Mouse (Mus musculus): ENCODE data around the gene Zfp354c. TPM values are rescaled to one million over a fixed set of nuclear protein-coding genes. Genes with fewer than 3 reads are reported as not detected.

Zfp354c gene
- polyA plus RNA-seq (2012; fragmentation: generic; extraction: Trizol), result 1.6 TPM
- long read RNA-seq, experiment 1, partial matches to known transcripts, result 0 of 2 reads
- long read RNA-seq, experiment 1, other reads (novel, unspliced or antisense), result 2 of 2 reads
- long read RNA-seq, experiment 2, full-length matches to known transcripts, result 18 of 24 reads
- long read RNA-seq, experiment 2, partial matches to known transcripts, result 0 of 24 reads
- long read RNA-seq, experiment 2, other reads (novel, unspliced or antisense), result 6 of 24 reads

DNA sequence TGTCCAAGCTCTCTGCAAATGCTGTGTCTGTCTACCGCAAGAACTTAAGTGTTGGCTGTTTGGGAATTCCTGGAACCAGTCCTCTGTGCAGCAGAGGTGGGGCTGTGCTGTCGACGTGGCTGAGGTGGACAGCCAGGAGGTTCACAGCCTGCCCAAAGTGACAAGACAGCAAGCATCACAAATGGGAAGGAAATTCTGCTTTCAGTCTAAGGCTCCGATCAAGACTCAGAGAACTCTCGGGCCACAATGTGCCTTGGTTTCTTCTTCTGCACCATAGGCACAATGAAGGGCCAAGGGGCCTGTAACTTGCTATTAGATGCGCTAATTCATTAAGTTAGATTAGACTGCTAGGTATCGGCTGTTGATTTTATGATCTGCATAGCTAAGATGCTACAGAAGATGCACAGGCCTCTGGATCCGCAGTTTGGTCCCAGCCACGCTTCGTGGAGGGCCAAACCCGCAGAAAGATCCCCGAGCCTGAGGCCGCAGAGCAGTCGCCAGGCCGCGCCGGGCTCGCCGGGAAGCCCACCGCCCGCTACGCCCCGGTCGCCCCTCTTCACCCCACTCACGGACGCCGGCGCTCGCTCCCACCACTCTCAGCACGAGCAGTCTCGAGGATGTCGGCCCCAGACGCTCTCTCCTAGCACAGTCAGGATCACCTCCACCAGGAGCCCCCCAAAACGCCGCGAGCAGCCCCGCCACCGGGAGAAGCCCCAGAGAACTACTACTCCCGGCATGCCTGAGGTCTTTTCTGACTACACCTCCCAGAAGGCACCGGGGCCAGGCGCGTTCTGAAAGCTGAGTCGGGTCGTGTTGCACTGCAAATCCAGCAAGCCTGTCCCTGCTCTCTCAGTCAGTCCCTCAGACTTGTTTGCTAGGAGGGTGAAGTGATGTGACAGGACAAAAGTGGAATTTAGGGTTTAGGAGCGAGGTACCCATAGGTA is at the start of gene Zfp354c:
TSS of gene Zfp354c (minus strand) at position 715 of the 944 bp plus-strand sequence.
- Histone ChIP-seq H3ac (ENCODE audit: control insufficient read depth, insufficient read length, low read depth) (peak within 1 kb of the TSS; percentile 87), H3K36me3 (ENCODE audit: control insufficient read depth, insufficient read depth) (no peaks in the 10 kb centered on the region), H3K79me2 (ENCODE audit: control insufficient read depth, insufficient read depth) (no peaks in the 10 kb centered on the region), H3K4me3 (ENCODE audit: insufficient read depth, poor library complexity, severe bottlenecking) (peak within 1 kb of the TSS; percentile 82), H3K79me3 (ENCODE audit: low read depth) (no peaks in the 10 kb centered on the region), H3K27me3 (ENCODE audit: control insufficient read depth, insufficient read depth, insufficient read length) (no peaks in the 10 kb centered on the region)
- TF ChIP-seq CEBPB (IDR thresholded peaks at IDR 0.05; ENCODE audit: low read depth), result no peak

DNA sequence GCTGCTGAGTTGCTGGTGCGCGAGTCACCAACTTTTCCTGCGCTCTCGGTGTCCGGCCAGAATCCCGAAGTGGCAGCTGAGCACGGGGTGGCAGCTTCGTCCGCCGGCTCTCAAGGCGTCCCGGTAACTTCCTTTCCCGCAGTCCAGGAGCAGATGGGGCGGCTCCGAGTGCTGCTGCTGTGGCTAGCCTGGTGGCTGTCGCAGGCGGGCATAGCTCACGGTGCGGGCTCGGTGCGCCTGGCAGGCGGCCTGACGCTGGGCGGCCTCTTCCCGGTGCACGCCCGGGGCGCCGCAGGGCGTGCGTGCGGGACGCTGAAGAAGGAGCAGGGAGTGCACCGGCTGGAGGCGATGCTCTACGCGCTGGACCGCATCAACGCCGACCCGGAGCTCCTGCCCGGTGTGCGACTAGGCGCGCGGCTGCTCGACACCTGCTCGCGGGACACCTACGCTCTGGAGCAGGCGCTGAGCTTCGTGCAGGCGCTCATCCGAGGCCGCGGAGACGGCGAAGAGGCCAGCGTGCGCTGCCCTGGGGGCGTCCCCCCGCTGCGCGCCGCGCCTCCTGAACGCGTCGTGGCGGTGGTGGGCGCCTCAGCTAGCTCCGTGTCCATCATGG is 23.6 kb upstream of the Zfp354c start:
- Histone ChIP-seq H3K27me3 (ENCODE audit: control insufficient read depth, insufficient read depth, insufficient read length) (peaks cover 67% of the 10 kb centered on the region), H3K36me3 (ENCODE audit: control insufficient read depth, insufficient read depth) (no peaks in the 10 kb centered on the region), H3K4me3 (ENCODE audit: insufficient read depth, poor library complexity, severe bottlenecking) (no peak overlapping the region), H3K79me2 (ENCODE audit: control insufficient read depth, insufficient read depth) (no peaks in the 10 kb centered on the region), H3K79me3 (ENCODE audit: low read depth) (no peaks in the 10 kb centered on the region), H3ac (ENCODE audit: control insufficient read depth, insufficient read length, low read depth) (no peak overlapping the region)
- TF ChIP-seq MYOD1 (IDR thresholded peaks at IDR 0.05; ENCODE audit: control insufficient read depth, insufficient read length, low read depth) (no peak), CTCF (IDR thresholded peaks at IDR 0.05; ENCODE audit: control insufficient read depth, insufficient read depth, insufficient read length) (no peak), CEBPB (IDR thresholded peaks at IDR 0.05; ENCODE audit: low read depth) (no peak), FOSL1 (IDR thresholded peaks at IDR 0.05; ENCODE audit: insufficient read depth, low read length, poor library complexity, severe bottlenecking) (no peak), MYOG (IDR thresholded peaks at IDR 0.05; ENCODE audit: control insufficient read depth, extremely low read depth, insufficient read length) (no peak), USF1 (IDR thresholded peaks at IDR 0.05; ENCODE audit: low read depth) (no peak), MAX (IDR thresholded peaks at IDR 0.05) (no peak)

DNA sequence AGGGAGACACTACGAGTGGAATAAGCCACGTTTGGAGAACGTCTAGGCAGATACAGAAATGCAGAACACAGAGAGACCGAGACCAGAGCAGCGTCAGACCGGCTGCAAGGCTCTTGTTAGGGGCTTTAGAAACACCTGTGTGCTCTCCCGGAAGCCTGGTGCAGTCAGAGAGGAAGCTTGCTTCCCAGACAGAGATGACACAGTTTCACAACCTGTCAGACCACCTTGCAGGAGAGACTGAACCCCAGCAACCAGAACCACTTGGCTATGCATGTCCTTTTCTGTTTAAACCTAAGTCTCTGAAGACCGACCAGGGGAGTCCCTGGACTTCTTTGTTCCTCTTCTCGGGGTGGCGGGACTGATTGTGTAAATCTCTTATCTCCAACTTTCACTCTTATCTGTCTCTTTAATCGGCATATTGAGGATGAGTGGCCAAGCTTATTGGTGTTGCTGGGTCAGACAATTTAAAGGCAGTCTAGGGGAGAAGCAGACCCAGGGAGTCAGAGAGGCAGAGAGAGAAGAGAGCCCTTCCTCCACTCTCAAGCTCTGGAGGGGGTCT is 22.7 kb upstream of the Zfp354c start, which contains the start of gene Grm6:
TSS of gene Grm6 (plus strand) at position 509 of the 559 bp plus-strand sequence.
- Histone ChIP-seq H3K27me3 (ENCODE audit: control insufficient read depth, insufficient read depth, insufficient read length) (peaks cover 67% of the 10 kb centered on the region), H3K4me3 (ENCODE audit: insufficient read depth, poor library complexity, severe bottlenecking) (no peak within 1 kb of the TSS), H3K79me3 (ENCODE audit: low read depth) (no peaks in the 10 kb centered on the region), H3K36me3 (ENCODE audit: control insufficient read depth, insufficient read depth) (no peaks in the 10 kb centered on the region), H3K79me2 (ENCODE audit: control insufficient read depth, insufficient read depth) (no peaks in the 10 kb centered on the region), H3ac (ENCODE audit: control insufficient read depth, insufficient read length, low read depth) (no peak within 1 kb of the TSS)
- TF ChIP-seq MYOG (IDR thresholded peaks at IDR 0.05; ENCODE audit: control insufficient read depth, extremely low read depth, insufficient read length), result no peak

- Histone ChIP-seq H3K36me3 (ENCODE audit: control insufficient read depth, insufficient read depth) (no peaks in the 10 kb centered on the region), H3K79me2 (ENCODE audit: control insufficient read depth, insufficient read depth) (no peaks in the 10 kb centered on the region), H3ac (ENCODE audit: control insufficient read depth, insufficient read length, low read depth) (no peak overlapping the region), H3K27me3 (ENCODE audit: control insufficient read depth, insufficient read depth, insufficient read length) (peaks cover 75% of the 10 kb centered on the region), H3K4me3 (ENCODE audit: insufficient read depth, poor library complexity, severe bottlenecking) (no peak overlapping the region), H3K79me3 (ENCODE audit: low read depth) (no peaks in the 10 kb centered on the region)
- TF ChIP-seq MYOG (IDR thresholded peaks at IDR 0.05; ENCODE audit: control insufficient read depth, extremely low read depth, insufficient read length), result no peak
- no peak for TF ChIP-seq FOSL1 (IDR thresholded peaks at IDR 0.05; ENCODE audit: insufficient read depth, low read length, poor library complexity, severe bottlenecking)
- TF ChIP-seq MYOD1 (IDR thresholded peaks at IDR 0.05; ENCODE audit: control insufficient read depth, insufficient read length, low read depth), result no peak
- no peak for TF ChIP-seq MAX (IDR thresholded peaks at IDR 0.05)
- no peak for TF ChIP-seq CEBPB (IDR thresholded peaks at IDR 0.05; ENCODE audit: low read depth)
- TF ChIP-seq CTCF (IDR thresholded peaks at IDR 0.05; ENCODE audit: control insufficient read depth, insufficient read depth, insufficient read length), result no peak
- no peak for TF ChIP-seq USF1 (IDR thresholded peaks at IDR 0.05; ENCODE audit: low read depth)
Measured at GRCm38 (mm10) chr11:50849310-50849709, 21.8 kb upstream of the Zfp354c start.

GRCm38 (mm10) chr11:50848520-50849137 is 21.1 kb upstream of the Zfp354c start:
- no peaks in the 10 kb centered on the region for H3K79me2 ChIP-seq (ENCODE audit: control insufficient read depth, insufficient read depth)
- no peak overlapping the region for H3ac ChIP-seq (ENCODE audit: control insufficient read depth, insufficient read length, low read depth)
- no peaks in the 10 kb centered on the region for H3K79me3 ChIP-seq (ENCODE audit: low read depth)
- H3K36me3 ChIP-seq (ENCODE audit: control insufficient read depth, insufficient read depth), result no peaks in the 10 kb centered on the region
- H3K4me3 ChIP-seq (ENCODE audit: insufficient read depth, poor library complexity, severe bottlenecking), result no peak overlapping the region
- peaks cover 69% of the 10 kb centered on the region for H3K27me3 ChIP-seq (ENCODE audit: control insufficient read depth, insufficient read depth, insufficient read length)
- TF ChIP-seq CTCF (IDR thresholded peaks at IDR 0.05; ENCODE audit: control insufficient read depth, insufficient read depth, insufficient read length) (no peak), MYOD1 (IDR thresholded peaks at IDR 0.05; ENCODE audit: control insufficient read depth, insufficient read length, low read depth) (no peak), MAX (IDR thresholded peaks at IDR 0.05) (no peak), USF1 (IDR thresholded peaks at IDR 0.05; ENCODE audit: low read depth) (no peak), CEBPB (IDR thresholded peaks at IDR 0.05; ENCODE audit: low read depth) (no peak), FOSL1 (IDR thresholded peaks at IDR 0.05; ENCODE audit: insufficient read depth, low read length, poor library complexity, severe bottlenecking) (no peak), MYOG (IDR thresholded peaks at IDR 0.05; ENCODE audit: control insufficient read depth, extremely low read depth, insufficient read length) (no peak)

All from C2C12 (cell line).